In genomic region chr5:22028379-22028778, GRCm38 (mm10) we compare ENCODE assay signal across 28 mouse cellular contexts.
"Had no signal": no experiment of that assay in that cellular context is flagged by ENCODE, and none has a peak within 500 bp of the region (broad histone marks: within the 10 kb centered on the region; RNA-seq: fewer than 3 reads in every experiment).

No protein-coding gene starts in this region.

- H3K36me3 ChIP-seq: embryonic facial prominence, embryonic 10.5 days; embryonic facial prominence, embryonic 12.5 days; embryonic facial prominence, embryonic 13.5 days; embryonic facial prominence, embryonic 15.5 days; forebrain, embryonic 10.5 days; forebrain, embryonic 12.5 days; forebrain, embryonic 15.5 days; heart, embryonic 10.5 days had no signal

- H3K9me3 ChIP-seq: embryonic facial prominence, embryonic 10.5 days; embryonic facial prominence, embryonic 12.5 days; embryonic facial prominence, embryonic 13.5 days; embryonic facial prominence, embryonic 15.5 days; forebrain, embryonic 10.5 days; forebrain, embryonic 12.5 days; forebrain, embryonic 13.5 days; forebrain, embryonic 15.5 days; heart, embryonic 10.5 days had no signal

- H3K4me1 ChIP-seq: embryonic facial prominence, embryonic 12.5 days; embryonic facial prominence, embryonic 13.5 days; embryonic facial prominence, embryonic 15.5 days; forebrain, embryonic 13.5 days; forebrain, embryonic 15.5 days; heart, embryonic 10.5 days had no signal

- ATAC-seq: forebrain, embryonic 13.5 days; forebrain, embryonic 14.5 days; forebrain, embryonic 15.5 days; forebrain, embryonic 16.5 days; forebrain, postnatal 0 days had no signal

- DNase-seq: cerebellum, adult 8-10 months; cerebellum, adult 9-10 months; cerebellum, adult 9-11 months; cerebellum, postnatal 10 days; cerebellum, postnatal 14 days; cerebellum, postnatal 25 days; cerebellum, postnatal 36 days; embryo, embryonic 11 days; forebrain, postnatal 0 days; gastrocnemius, adult 2 months; gastrocnemius, postnatal 10 days; gastrocnemius, postnatal 14 days; gastrocnemius, postnatal 25 days; gastrocnemius, postnatal 36 days; heart, adult 18-20 months; heart, adult 2 months had no signal

- H3K27ac ChIP-seq: embryonic facial prominence, embryonic 10.5 days; embryonic facial prominence, embryonic 12.5 days; embryonic facial prominence, embryonic 13.5 days; embryonic facial prominence, embryonic 15.5 days; forebrain, embryonic 10.5 days; forebrain, embryonic 12.5 days; forebrain, embryonic 13.5 days; forebrain, embryonic 15.5 days; gastrocnemius, adult 2 months; heart, adult 2 months; heart, embryonic 10.5 days had no signal

- H3K4me2 ChIP-seq: embryonic facial prominence, embryonic 12.5 days; embryonic facial prominence, embryonic 13.5 days; embryonic facial prominence, embryonic 15.5 days; forebrain, embryonic 12.5 days; forebrain, embryonic 13.5 days; forebrain, embryonic 15.5 days had no signal

- H3K27me3 ChIP-seq: embryonic facial prominence, embryonic 12.5 days; embryonic facial prominence, embryonic 13.5 days; embryonic facial prominence, embryonic 15.5 days; forebrain, embryonic 12.5 days; forebrain, embryonic 13.5 days; forebrain, embryonic 15.5 days had no signal

- H3K9ac ChIP-seq: embryonic facial prominence, embryonic 12.5 days; embryonic facial prominence, embryonic 13.5 days; embryonic facial prominence, embryonic 15.5 days; forebrain, embryonic 12.5 days; forebrain, embryonic 13.5 days; forebrain, embryonic 15.5 days; forebrain, postnatal 0 days had no signal

- H3K4me3 ChIP-seq: embryonic facial prominence, embryonic 10.5 days; embryonic facial prominence, embryonic 12.5 days; embryonic facial prominence, embryonic 13.5 days; embryonic facial prominence, embryonic 15.5 days; erythroblast, embryonic 14.5 days; forebrain, embryonic 10.5 days; forebrain, embryonic 12.5 days; forebrain, embryonic 13.5 days; forebrain, embryonic 15.5 days; gastrocnemius, adult 2 months; heart, adult 2 months; heart, embryonic 10.5 days had no signal
